Mouse (Mus musculus): ENCODE data around the gene Pik3c2g.
A peak's percentile ranks its signal among the peaks of the same experiment; 100 is the strongest.

Gene Pik3c2g

GRCm38 (mm10) chr6:139841272-139841671 is 254.3 kb downstream of the Pik3c2g start:
- no peak for DNase-seq (ENCODE audit: low spot score)

DNA sequence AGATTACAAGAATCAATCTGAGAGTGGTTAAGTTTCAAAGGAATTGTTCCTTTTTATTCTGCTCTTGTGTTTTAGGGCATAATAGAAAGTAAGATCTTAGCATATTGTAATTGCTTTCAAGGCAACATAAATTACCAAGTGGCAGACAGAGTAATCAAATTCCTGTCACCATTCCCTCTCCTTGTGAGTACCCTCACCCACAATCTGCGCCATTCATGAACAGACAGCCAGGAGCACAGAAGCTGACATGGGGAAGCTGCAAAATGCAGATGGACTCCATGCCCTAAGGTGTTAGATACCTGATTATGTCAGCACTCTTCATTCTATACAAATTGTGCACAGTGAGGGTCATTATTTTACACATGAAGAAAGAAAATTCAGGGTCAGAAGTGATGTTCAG is 255.6 kb downstream of the Pik3c2g start:
- no peak for DNase-seq (ENCODE audit: low spot score)

DNA sequence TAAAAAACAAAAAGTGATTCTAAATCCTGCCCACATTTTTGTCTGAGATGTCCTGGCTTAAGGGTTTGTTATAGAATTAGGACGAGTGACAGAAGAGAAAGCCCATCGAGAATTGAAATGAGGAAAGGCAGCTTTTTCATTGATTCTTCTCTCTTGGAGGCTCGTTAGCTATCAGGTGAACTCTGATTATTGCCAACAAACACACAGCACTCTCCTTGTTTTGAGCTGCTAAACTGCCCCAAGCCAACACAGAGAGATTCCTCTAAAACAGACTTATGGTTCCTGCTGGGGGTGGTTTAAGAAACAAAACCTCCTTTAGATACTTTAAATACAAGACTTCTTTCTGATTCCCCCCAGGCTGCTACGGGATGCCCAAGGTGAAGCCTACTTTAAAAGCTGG is 256.5 kb downstream of the Pik3c2g start:
- DNase-seq (ENCODE audit: low spot score): no peak

DNA sequence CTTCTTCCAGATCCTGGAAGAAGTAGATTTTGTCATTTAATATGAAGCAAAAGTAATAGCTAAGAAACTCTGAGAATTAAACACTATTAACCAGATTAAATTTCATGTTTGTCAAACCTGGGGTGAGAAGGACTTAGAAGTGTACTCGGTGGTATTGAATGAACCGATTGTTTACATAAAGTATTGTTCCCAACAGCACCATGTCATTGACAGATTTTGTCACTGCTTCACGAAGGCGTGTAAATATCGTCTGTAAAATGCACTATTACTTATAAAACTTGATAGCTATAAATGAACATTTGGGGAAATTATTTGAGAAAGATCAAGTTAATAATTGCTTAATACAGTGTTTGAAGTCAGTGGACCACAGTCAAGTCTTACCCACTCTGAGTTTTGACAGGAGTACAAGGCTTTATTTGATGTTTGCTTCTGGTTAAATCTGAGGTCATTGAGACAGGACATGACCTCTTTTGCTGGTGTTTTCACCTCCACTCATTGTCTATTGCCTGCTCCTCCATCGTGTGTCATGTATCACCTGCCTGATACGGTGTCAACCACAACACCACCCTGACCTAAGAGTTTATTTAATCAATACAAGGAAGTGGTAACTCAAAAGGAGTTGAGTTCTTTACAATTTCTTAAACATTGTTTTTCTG is 260.0 kb downstream of the Pik3c2g start:
- no peak for DNase-seq (ENCODE audit: low spot score)

DNA sequence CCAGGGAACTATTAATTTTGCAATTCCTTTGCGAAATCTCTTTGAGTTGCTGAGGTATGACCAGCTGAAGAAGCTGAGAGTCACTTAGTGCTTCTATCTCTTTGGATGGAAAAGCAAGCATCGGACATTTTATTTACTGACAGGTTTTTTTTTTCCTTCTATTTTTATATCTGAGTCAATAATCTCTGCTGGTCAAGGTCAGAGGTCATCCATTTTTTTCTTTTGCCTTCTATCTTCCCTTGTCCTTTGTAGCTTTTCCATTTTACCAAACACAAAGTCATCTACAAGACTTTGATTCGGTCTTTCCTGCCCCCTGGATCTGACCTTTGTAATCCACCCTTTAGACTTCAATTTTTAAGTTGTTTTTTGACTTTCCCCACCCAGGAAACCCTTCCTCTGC is 262.9 kb downstream of the Pik3c2g start:
- no peak for DNase-seq (ENCODE audit: low spot score)

- no peak for DNase-seq (ENCODE audit: low spot score)
Measured at GRCm38 (mm10) chr6:139851705-139852603, 264.9 kb downstream of the Pik3c2g start.

DNA sequence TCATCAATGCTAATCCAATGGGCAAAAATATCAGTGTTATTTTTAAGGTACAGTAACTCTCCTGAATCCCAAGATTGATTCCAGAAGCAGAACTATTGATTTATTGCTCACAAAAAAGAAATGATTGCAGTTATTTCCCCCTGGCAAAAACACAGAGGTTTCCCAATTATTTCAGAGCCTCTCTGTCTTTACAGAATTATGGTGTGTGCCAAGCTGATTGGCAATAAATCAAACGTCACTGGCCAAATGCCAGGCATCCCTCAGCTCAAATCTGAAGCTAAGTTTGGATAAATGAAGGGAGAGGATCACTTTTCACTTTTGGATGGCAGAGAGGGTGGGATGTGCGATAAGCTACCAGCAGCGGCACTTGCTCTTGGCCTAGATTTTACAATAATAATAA is 265.8 kb downstream of the Pik3c2g start:
- DNase-seq (ENCODE audit: low spot score): no peak

DNA sequence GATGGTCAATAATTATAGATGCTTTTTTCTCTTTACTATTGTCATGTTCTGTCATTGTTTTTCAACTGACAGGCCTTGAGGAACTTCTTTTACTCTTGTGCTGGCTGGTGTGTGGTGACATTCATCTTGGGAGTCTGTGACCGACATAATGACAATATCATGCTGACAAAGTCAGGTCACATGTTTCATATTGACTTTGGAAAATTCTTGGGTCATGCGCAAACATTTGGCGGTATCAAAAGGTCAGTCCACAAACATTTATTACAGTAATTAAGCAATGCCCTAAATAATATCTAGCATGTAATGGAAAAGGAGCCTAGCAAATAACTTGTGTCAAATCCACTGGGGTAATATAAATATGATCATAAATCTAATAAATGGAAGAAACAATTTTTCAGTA is 273.1 kb downstream of the Pik3c2g start:
- no peak for DNase-seq (ENCODE audit: low spot score)

- DNase-seq (ENCODE audit: low spot score): no peak
Measured at GRCm38 (mm10) chr6:139861534-139861933, 274.5 kb downstream of the Pik3c2g start.

GRCm38 (mm10) chr6:139865059-139865673 is 278.1 kb downstream of the Pik3c2g start:
- DNase-seq (ENCODE audit: low spot score): no peak

DNA sequence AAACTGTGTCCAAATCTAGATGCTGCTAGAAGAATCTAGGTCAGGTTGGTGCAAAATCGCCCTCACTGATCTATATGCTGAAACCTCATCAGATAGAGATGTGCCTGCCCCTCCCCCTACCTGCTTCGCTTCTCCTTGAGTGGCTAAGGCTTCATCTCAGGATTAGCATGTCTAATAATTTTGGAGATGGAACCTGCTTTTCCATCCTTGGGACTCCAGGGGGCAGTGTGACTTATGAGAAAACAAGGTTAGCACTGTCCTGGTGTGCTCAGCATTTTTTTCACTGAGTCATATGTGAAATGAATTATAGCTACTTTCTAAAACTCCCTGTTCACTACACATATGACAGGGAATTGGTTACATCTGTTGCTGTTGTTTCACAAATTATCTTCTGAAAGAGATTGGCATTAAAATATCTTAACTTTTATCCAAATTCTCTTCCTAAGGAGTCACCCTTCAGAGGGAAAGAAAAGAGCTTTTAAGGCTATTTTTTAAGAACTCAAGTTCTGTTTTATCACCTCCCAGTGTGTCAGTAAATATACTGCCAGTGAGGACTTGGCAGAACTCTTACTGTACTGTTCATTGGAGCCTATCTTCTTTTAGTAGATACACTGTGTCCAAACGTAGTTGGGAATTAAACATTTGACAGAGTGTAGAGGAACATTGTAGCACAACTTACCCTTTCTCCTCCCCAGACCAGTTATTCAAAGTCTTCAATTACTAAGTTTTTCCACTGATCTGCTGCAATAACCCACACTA is 287.6 kb downstream of the Pik3c2g start:
- peak; percentile 47 for DNase-seq (ENCODE audit: low spot score)

DNA sequence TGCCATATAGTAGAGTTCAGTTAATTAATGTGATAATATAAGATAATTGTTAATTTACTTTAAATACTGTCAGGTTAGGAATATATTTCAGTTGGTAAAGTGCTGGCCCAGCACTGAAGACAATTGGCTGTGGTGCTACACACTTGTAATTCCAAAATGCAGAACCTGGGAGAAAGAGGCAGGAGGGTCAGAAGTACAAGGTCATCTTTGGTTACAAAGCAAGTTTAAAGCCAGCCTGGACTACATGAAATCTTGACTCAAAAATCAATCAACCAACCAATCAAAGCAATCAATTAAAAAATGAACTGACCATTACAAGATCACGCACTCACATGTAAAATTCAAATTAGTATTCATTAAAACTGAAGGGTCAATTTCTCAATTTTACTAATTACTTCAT is 289.7 kb downstream of the Pik3c2g start:
- no peak for DNase-seq (ENCODE audit: low spot score)

GRCm38 (mm10) chr6:139877476-139878361 is 290.7 kb downstream of the Pik3c2g start:
- no peak for DNase-seq (ENCODE audit: low spot score)

DNA sequence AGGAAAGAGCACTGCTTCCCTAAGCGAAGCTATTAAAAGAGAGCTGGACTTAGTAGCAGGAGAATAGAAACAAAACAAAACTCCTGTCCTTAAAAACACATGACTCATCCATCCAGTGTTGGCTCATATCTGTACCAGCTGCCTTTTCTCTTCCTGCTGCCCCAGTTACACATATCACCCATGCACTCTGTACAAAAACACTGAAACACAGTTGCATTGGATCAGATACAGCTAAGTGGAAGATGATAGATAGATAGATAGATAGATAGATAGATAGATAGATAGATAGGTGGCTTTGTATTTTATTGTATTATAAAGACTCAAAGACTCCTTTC is 291.3 kb downstream of the Pik3c2g start:
- DNase-seq (ENCODE audit: low spot score): no peak

DNA sequence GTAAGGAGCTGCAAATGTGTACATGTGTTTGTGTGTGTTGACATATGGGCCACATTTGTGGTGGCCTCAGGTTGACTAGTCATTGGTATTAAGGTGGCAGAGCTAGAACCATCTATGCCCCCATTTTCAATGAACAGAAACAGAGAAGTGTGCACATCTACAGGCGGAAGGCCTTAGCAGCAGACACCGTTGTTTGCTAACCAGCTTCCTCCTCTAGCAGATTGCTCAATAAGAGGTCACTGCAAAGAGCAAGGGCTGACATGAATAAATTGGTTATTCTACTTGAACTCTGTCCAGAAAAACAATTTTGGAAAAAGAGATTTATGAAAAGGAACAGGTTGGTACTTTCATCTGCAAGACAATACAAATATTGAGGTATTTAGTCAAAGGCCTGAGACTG is 295.1 kb downstream of the Pik3c2g start:
- no peak for DNase-seq (ENCODE audit: low spot score)

DNA sequence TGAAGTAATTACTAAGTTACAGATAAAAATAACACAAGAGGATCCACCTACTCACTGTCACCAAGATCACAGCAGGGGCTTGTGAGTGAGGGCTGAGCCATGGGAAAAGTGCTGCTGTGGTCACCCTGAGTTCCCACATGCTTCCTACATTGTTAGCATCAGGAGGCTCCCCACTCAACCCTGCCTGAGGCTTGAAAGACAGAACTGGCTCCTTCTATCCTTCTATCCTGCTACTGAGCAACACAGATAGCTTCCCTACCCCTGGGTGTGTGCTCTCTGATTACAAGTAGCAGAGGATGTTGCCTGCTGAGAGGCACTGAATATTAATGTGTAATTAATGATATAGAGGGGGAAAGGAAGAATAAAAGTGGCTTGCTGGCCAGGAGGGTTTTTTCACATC is 300.2 kb downstream of the Pik3c2g start:
- DNase-seq (ENCODE audit: low spot score): no peak

DNA sequence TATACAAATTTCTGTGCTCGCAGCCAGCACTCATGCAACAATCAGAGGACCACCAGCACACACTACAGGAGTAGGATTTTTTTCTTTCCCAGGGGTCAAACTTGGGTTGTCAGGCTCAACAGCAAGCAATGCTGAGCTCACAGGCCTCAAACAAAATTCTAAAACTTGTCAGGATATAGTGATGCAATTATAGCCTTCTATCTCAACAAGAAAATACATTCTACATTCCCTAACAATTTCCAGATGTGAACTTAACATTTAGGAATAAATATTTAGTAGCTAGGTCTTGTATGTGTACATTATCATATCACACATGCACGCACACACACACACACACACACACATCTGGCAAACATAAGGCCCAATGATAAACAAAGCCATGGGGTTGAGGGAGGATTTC is 308.6 kb downstream of the Pik3c2g start:
- no peak for DNase-seq (ENCODE audit: low spot score)

DNA sequence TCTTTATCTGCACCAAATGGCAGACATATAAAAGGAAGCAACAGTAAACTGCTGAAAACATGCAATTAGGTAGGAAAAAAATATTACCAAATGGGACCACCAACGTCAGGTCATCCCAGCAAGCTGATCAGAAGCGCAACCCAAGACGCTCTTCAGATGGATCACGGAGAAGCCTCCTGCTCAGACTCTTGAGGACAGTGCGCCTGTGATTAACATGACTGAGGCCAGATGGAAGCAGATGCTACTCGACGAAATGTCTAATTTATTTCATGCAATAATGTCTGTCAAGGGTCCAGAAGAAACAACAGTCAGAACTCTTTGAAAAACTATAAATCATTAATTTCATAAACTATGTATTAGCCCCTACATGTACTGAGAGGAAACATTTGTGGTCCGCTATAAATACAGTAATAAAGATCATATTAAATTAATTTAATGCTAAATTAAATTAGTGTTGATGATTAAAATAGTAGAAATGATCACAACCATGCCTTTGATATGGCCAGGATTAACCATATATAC is 312.7 kb downstream of the Pik3c2g start:
- no peak for DNase-seq (ENCODE audit: low spot score)

- DNase-seq (ENCODE audit: low spot score): no peak
Measured at GRCm38 (mm10) chr6:139901801-139902200, 314.8 kb downstream of the Pik3c2g start.

GRCm38 (mm10) chr6:139907138-139907537 is 320.1 kb downstream of the Pik3c2g start:
- no peak for DNase-seq (ENCODE audit: low spot score)

- no peak for DNase-seq (ENCODE audit: low spot score)
Measured at GRCm38 (mm10) chr6:139908997-139909669, 322.1 kb downstream of the Pik3c2g start.
